Mouse (Mus musculus): ENCODE data around the gene Vmn2r12. TPM values are rescaled to one million over a fixed set of nuclear protein-coding genes. Genes with fewer than 3 reads are reported as not detected.

Gene Vmn2r12
- total RNA-seq (2023) = not detected in 4 replicates

GRCm38 (mm10) chr5:109097850-109098249, at the start of gene Vmn2r12:
Vmn2r12 (minus strand) TSS chr5:109097950.

GRCm38 (mm10) chr5:109059469-109059868, 38.3 kb downstream of the Vmn2r12 start, which contains the start of gene Vmn2r11:
Vmn2r11 (minus strand) TSS chr5:109059569.

Other genes starting within 250 kb of the Vmn2r12 start
- gene Vmn2r9, start 245.3 kb downstream of the Vmn2r12 start, total RNA-seq (2023) = not detected in 4 replicates
- not detected in 4 replicates for gene Vmn2r10, start 91.4 kb downstream of the Vmn2r12 start, total RNA-seq (2023)
- not detected in 4 replicates for gene Vmn2r11, start 38.4 kb downstream of the Vmn2r12 start, total RNA-seq (2023)
- gene Vmn2r13, start 94.2 kb upstream of the Vmn2r12 start, total RNA-seq (2023) = not detected in 4 replicates
- not detected in 4 replicates for gene Vmn2r14, start 126.8 kb upstream of the Vmn2r12 start, total RNA-seq (2023)
- gene Vmn2r15, start 199.7 kb upstream of the Vmn2r12 start, total RNA-seq (2023) = not detected in 4 replicates
- not detected in 4 replicates for gene Vmn2r16, start 232.2 kb upstream of the Vmn2r12 start, total RNA-seq (2023)